Mouse (Mus musculus) lung, postnatal 10 days (tissue): Measurements from ENCODE around the gene Pid1.
"Not testable (repeated sequence)": the region's sequence is repeated elsewhere in the genome, so short reads cannot be mapped to it uniquely, and the experiment has no call there.

Experiments
- DNase-seq: peaks from one replicate; pipeline ENCODE4 v3.0.0; 2021

The Pid1 gene

GRCm38 (mm10) chr1:84254361-84254760, 109.6 kb downstream of the Pid1 start:
- no peak for DNase-seq

GRCm38 (mm10) chr1:84253838-84254237, 110.1 kb downstream of the Pid1 start:
- DNase-seq, result no peak

- no peak for DNase-seq
Observed at GRCm38 (mm10) chr1:84251205-84251604, 112.8 kb downstream of the Pid1 start.

- DNase-seq, result no peak
Observed at GRCm38 (mm10) chr1:84250770-84251169, 113.2 kb downstream of the Pid1 start.

- no peak for DNase-seq
Observed at GRCm38 (mm10) chr1:84249772-84250338, 114.1 kb downstream of the Pid1 start.

GRCm38 (mm10) chr1:84247111-84247510, 116.9 kb downstream of the Pid1 start:
- no peak for DNase-seq

- no peak for DNase-seq
Observed at GRCm38 (mm10) chr1:84241192-84241828, 122.7 kb downstream of the Pid1 start.

- DNase-seq, result no peak
Observed at GRCm38 (mm10) chr1:84240203-84240602, 123.8 kb downstream of the Pid1 start.

GRCm38 (mm10) chr1:84230431-84230830, 133.5 kb downstream of the Pid1 start:
- no peak for DNase-seq

- peak; percentile 55 for DNase-seq
Observed at GRCm38 (mm10) chr1:84225626-84226025, 138.4 kb downstream of the Pid1 start.

- DNase-seq, result no peak
Observed at GRCm38 (mm10) chr1:84222051-84222450, 141.9 kb downstream of the Pid1 start.

- DNase-seq, result peak; percentile 22
Observed at GRCm38 (mm10) chr1:84218605-84219004, 145.4 kb downstream of the Pid1 start.

GRCm38 (mm10) chr1:84217777-84218176, 146.2 kb downstream of the Pid1 start:
- no peak for DNase-seq

- DNase-seq, result peak; percentile 4
Observed at GRCm38 (mm10) chr1:84211507-84211906, 152.5 kb downstream of the Pid1 start.

GRCm38 (mm10) chr1:84205746-84206145, 158.2 kb downstream of the Pid1 start:
- DNase-seq, result not testable (repeated sequence)

- DNase-seq, result no peak
Observed at GRCm38 (mm10) chr1:84203494-84203893, 160.5 kb downstream of the Pid1 start.

GRCm38 (mm10) chr1:84199890-84200289, 164.1 kb downstream of the Pid1 start:
- no peak for DNase-seq

- no peak for DNase-seq
Observed at GRCm38 (mm10) chr1:84198887-84199286, 165.1 kb downstream of the Pid1 start.

- no peak for DNase-seq
Observed at GRCm38 (mm10) chr1:84192167-84192566, 171.8 kb downstream of the Pid1 start.

- peak; percentile 2 for DNase-seq
Observed at GRCm38 (mm10) chr1:84189446-84189845, 174.5 kb downstream of the Pid1 start.

- DNase-seq, result no peak
Observed at GRCm38 (mm10) chr1:84186756-84187437, 177.1 kb downstream of the Pid1 start.

- no peak for DNase-seq
Observed at GRCm38 (mm10) chr1:84177696-84178095, 186.3 kb downstream of the Pid1 start.

GRCm38 (mm10) chr1:84177033-84177432, 186.9 kb downstream of the Pid1 start:
- no peak for DNase-seq

- no peak for DNase-seq
Observed at GRCm38 (mm10) chr1:84172941-84173340, 191.0 kb downstream of the Pid1 start.
